Comparison of ENCODE assay signal across 17 mouse cellular contexts in the genomic region with DNA sequence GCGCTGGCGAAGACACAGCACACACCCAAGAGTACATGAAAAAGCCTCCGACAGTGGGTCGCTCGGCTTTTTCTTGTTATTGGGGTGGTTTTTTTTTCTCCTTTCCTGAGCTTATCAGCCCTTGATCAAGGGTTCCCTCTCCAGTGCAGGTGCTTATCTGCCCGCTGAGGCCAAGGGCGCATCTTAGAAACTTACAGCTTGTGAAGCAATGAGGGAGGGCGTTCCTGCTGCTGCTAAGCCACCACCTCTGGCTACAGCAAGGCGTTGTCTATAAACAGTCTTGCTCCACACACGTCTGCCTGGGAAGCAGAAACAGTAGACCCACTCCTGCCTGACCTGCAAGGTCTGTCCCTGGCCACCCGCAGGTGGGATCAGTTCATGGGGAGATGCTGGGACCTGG.
A peak's percentile ranks its signal among the peaks of the same experiment; 100 is the strongest.
DNase-seq lines count a peak whose midpoint lies in the region; ATAC-seq and TF ChIP-seq lines count a peak whose summit lies in the region.
"Had no signal": no experiment of that assay in that cellular context is flagged by ENCODE, and none has a peak within 500 bp of the region (broad histone marks: within the 10 kb centered on the region; RNA-seq: fewer than 3 reads in every experiment).

No protein-coding gene starts in this region.

- no peaks in the 10 kb centered on the region for H3K27me3 ChIP-seq in intestine, embryonic 16.5 days (replicated peaks; ENCODE audit: control insufficient read depth, insufficient read depth, low read length)
- no peaks in the 10 kb centered on the region for H3K27me3 ChIP-seq in thymus, adult 2 months (ENCODE audit: control insufficient read depth, insufficient read depth, low read length)
- no peaks in the 10 kb centered on the region for H3K27me3 ChIP-seq in midbrain, embryonic 10.5 days (ENCODE audit: low read depth, poor library complexity, severe bottlenecking)
- H3K27me3 ChIP-seq in lung, postnatal 0 days (replicated peaks; ENCODE audit: insufficient read depth, low read length): no peaks in the 10 kb centered on the region
- H3K27me3 ChIP-seq: heart, embryonic 15.5 days; liver, embryonic 13.5 days had no signal

- H3K4me3 ChIP-seq in intestine, embryonic 16.5 days (ENCODE audit: low read length): no peak overlapping the region
- H3K4me3 ChIP-seq in thymus, adult 2 months (ENCODE audit: control insufficient read depth, insufficient read depth, low read length): no peak overlapping the region
- H3K4me3 ChIP-seq in midbrain, embryonic 10.5 days: no peak overlapping the region
- no peak overlapping the region for H3K4me3 ChIP-seq in lung, postnatal 0 days (ENCODE audit: low read depth, low read length)
- H3K4me3 ChIP-seq: heart, adult 2 months; heart, embryonic 15.5 days; hindbrain, embryonic 10.5 days; liver, embryonic 13.5 days had no signal

- H3K9ac ChIP-seq in intestine, embryonic 16.5 days (ENCODE audit: low read depth, low read length): no peak overlapping the region
- H3K9ac ChIP-seq in lung, postnatal 0 days (replicated peaks; ENCODE audit: low read depth): no peak overlapping the region
- H3K9ac ChIP-seq: heart, embryonic 15.5 days; liver, embryonic 13.5 days had no signal

- 80% methylated on average over 11 of the region's 11 CpGs for WGBS in intestine, embryonic 16.5 days
- 10% methylated on average over 11 of the region's 11 CpGs for WGBS in thymus, adult 2 months
- 81% methylated on average over 11 of the region's 11 CpGs for WGBS in midbrain, embryonic 10.5 days
- 57% methylated on average over 11 of the region's 11 CpGs for WGBS in lung, postnatal 0 days

- DNase-seq in CD4-positive helper T cell, adult 2 months (ENCODE audit: low read depth, low spot score): peak; percentile 80
- DNase-seq in thymus, adult 2 months: peak; percentile 76
- no peak for DNase-seq in cerebellum, adult 9-11 months
- DNase-seq in midbrain, embryonic 10.5 days (ENCODE audit: low spot score): no peak
- no peak for DNase-seq in left cerebral cortex, postnatal 36 days (ENCODE audit: low spot score in 2 of 2)
- DNase-seq in lung, postnatal 0 days (ENCODE audit: low spot score): no peak
- DNase-seq: cerebellum, adult 11-12 months; gastrocnemius, postnatal 10 days; heart, adult 2 months; liver, embryonic 13.5 days; lung, postnatal 10 days; right cerebral cortex, postnatal 25 days had no signal

- peak; percentile 48 for ATAC-seq in activated CD4-positive, CD25-positive, alpha-beta regulatory T cell, adult 4 months
- peak; percentile 87 for ATAC-seq in intestine, embryonic 16.5 days
- ATAC-seq in lung, postnatal 0 days: no peak

- no peak for TF ChIP-seq CTCF in thymus, adult 2 months (IDR thresholded peaks at IDR 0.05; ENCODE audit: borderline replicate concordance, control insufficient read depth, extremely low read depth, insufficient read depth, low read length, poor library complexity)
- no peak for TF ChIP-seq CTCF in lung, postnatal 0 days (IDR thresholded peaks at IDR 0.05)

- intact Hi-C loops in left cerebral cortex, postnatal 36 days (cut with DNase I): no loop called here

- H3K4me1 ChIP-seq in intestine, embryonic 16.5 days (ENCODE audit: control insufficient read depth, insufficient read depth, low read length): no peaks in the 10 kb centered on the region
- H3K4me1 ChIP-seq in thymus, adult 2 months (replicated peaks; ENCODE audit: control insufficient read depth, insufficient read depth, low read length): peaks cover 36% of the 10 kb centered on the region
- H3K4me1 ChIP-seq in midbrain, embryonic 10.5 days: peaks cover 9% of the 10 kb centered on the region
- H3K4me1 ChIP-seq in lung, postnatal 0 days (ENCODE audit: insufficient read depth, low read depth, low read length): no peaks in the 10 kb centered on the region
- H3K4me1 ChIP-seq: heart, embryonic 15.5 days; liver, embryonic 13.5 days had no signal

- no peak overlapping the region for H3K27ac ChIP-seq in intestine, embryonic 16.5 days (ENCODE audit: low read length)
- peak overlapping the region; percentile 51; the same call in 1 of the 2 replicates for H3K27ac ChIP-seq in thymus, adult 2 months (ENCODE audit: control insufficient read depth, insufficient read depth, low read length)
- H3K27ac ChIP-seq in midbrain, embryonic 10.5 days (replicated peaks): no peak overlapping the region; the same call in 1 of the 2 replicates
- H3K27ac ChIP-seq in lung, postnatal 0 days (ENCODE audit: low read length): no peak overlapping the region
- H3K27ac ChIP-seq: heart, adult 2 months; heart, embryonic 15.5 days; hindbrain, embryonic 10.5 days; liver, embryonic 13.5 days had no signal

- H3K9me3 ChIP-seq in intestine, embryonic 16.5 days (ENCODE audit: control insufficient read depth, low read length): no peaks in the 10 kb centered on the region
- H3K9me3 ChIP-seq in midbrain, embryonic 10.5 days (replicated peaks): peaks cover 3% of the 10 kb centered on the region; the same call in 1 of the 2 replicates
- no peaks in the 10 kb centered on the region for H3K9me3 ChIP-seq in lung, postnatal 0 days (ENCODE audit: low read length)
- H3K9me3 ChIP-seq: heart, embryonic 15.5 days had no signal

- no peak overlapping the region for H3K4me2 ChIP-seq in intestine, embryonic 16.5 days (ENCODE audit: low read depth, low read length)
- no peak overlapping the region for H3K4me2 ChIP-seq in lung, postnatal 0 days (replicated peaks; ENCODE audit: low read depth, low read length)
- H3K4me2 ChIP-seq: heart, embryonic 15.5 days; liver, embryonic 13.5 days; midbrain, embryonic 11.5 days had no signal

- H3K36me3 ChIP-seq in intestine, embryonic 16.5 days (ENCODE audit: control insufficient read depth, insufficient read depth, low read length): no peaks in the 10 kb centered on the region
- H3K36me3 ChIP-seq in thymus, adult 2 months (ENCODE audit: control insufficient read depth, insufficient read depth, low read length): no peaks in the 10 kb centered on the region
- no peaks in the 10 kb centered on the region for H3K36me3 ChIP-seq in midbrain, embryonic 10.5 days
- H3K36me3 ChIP-seq in lung, postnatal 0 days (ENCODE audit: insufficient read depth, low read length): no peaks in the 10 kb centered on the region
- H3K36me3 ChIP-seq: heart, embryonic 15.5 days; hindbrain, embryonic 10.5 days; liver, embryonic 13.5 days had no signal

- TF ChIP-seq POLR2A in thymus, adult 2 months (IDR thresholded peaks at IDR 0.05; ENCODE audit: control insufficient read depth, extremely low read depth, insufficient read depth, low read length, poor library complexity): no peak

- TF ChIP-seq EP300 in lung, postnatal 0 days (IDR thresholded peaks at IDR 0.05): no peak

Comparison
In these comparisons a context has a peak if more than half of its experiments do, and no peak if none do; other contexts are left out.
1. DNase-seq: peak in CD4-positive helper T cell, adult 2 months (single experiment) and thymus, adult 2 months (single experiment); none in cerebellum, adult 9-11 months (single experiment), midbrain, embryonic 10.5 days (single experiment), left cerebral cortex, postnatal 36 days (0 of 2) and lung, postnatal 0 days (single experiment).